Mouse (Mus musculus): ENCODE data around the gene Slc5a11. TPM values are rescaled to one million over a fixed set of nuclear protein-coding genes. Genes with fewer than 3 reads are reported as not detected.

Slc5a11 gene
- polyA plus RNA-seq, 1 experiment from 2014 or later, result not detected

GRCm38 (mm10) chr7:123322452-123323121 lies 108.0 kb downstream of the Slc5a11 start:
- H3K9me3 ChIP-seq (ENCODE audit: low read length), result no peaks in the 10 kb centered on the region
- no peak overlapping the region for H3K4me3 ChIP-seq (ENCODE audit: low read depth, low read length)
- no peaks in the 10 kb centered on the region for H3K27me3 ChIP-seq (replicated peaks; ENCODE audit: insufficient read depth, low read length)
- ATAC-seq (peak; percentile 85), DNase-seq (ENCODE audit: low spot score) (peak; percentile 90)
- H3K4me1 ChIP-seq (ENCODE audit: insufficient read depth, low read depth, low read length), result no peaks in the 10 kb centered on the region
- H3K36me3 ChIP-seq (ENCODE audit: insufficient read depth, low read length), result peaks cover 20% of the 10 kb centered on the region; the same call in 1 of the 2 replicates
- no peak overlapping the region for H3K4me2 ChIP-seq (replicated peaks; ENCODE audit: low read depth, low read length)
- peak overlapping the region; percentile 3 for H3K27ac ChIP-seq (ENCODE audit: low read length)
- TF ChIP-seq CTCF (IDR thresholded peaks at IDR 0.05), result peak; percentile 10; the same call in 1 of the 2 replicates
- no peak for TF ChIP-seq EP300 (IDR thresholded peaks at IDR 0.05)
- 56% methylated on average over 13 of the region's 13 CpGs for WGBS
- no peak overlapping the region for H3K9ac ChIP-seq (replicated peaks; ENCODE audit: low read depth)

Other genes starting within 250 kb of the Slc5a11 start
- gene Rbbp6, start 249.1 kb upstream of the Slc5a11 start, polyA plus RNA-seq (2015; fragmentation: Nextera tagmentation; extraction: Ambion mirVana), result 18.3 and 19.6 TPM in 2 replicates
- gene Tnrc6a, start 90.9 kb upstream of the Slc5a11 start, polyA plus RNA-seq (2015; fragmentation: Nextera tagmentation; extraction: Ambion mirVana), result 49.7 and 59.6 TPM in 2 replicates
- gene Lcmt1, start 155.0 kb downstream of the Slc5a11 start, polyA plus RNA-seq (2015; fragmentation: Nextera tagmentation; extraction: Ambion mirVana), result 24.4 and 26.0 TPM in 2 replicates
- 13.4 and 14.5 TPM in 2 replicates for gene Arhgap17, start 155.1 kb downstream of the Slc5a11 start, polyA plus RNA-seq (2015; fragmentation: Nextera tagmentation; extraction: Ambion mirVana)
- gene Aqp8, start 247.5 kb downstream of the Slc5a11 start, polyA plus RNA-seq (2015; fragmentation: Nextera tagmentation; extraction: Ambion mirVana), result not detected in 2 replicates